8 mouse cellular contexts compared by ENCODE assay signal in genomic region chr5:145139571-145140519, GRCm38 (mm10). TPM values are rescaled to one million over a fixed set of nuclear protein-coding genes. Genes with fewer than 3 reads are reported as not detected.
DNase-seq lines count a peak whose midpoint lies in the region; ATAC-seq and TF ChIP-seq lines count a peak whose summit lies in the region.

Gene Pdap1 (minus strand): TSS chr5:145140238.
Gene Bud31 (plus strand): TSS chr5:145140362.

- peak; percentile 89 for ATAC-seq in cerebellum, adult (ENCODE audit: insufficient number of reproducible peaks, low FRiP score, low TSS enrichment)
- peak; percentile 96 for ATAC-seq in forebrain, embryonic 14.5 days
- ATAC-seq in neural tube, embryonic 15.5 days (ENCODE audit: low FRiP score): peak; percentile 93

- no peak for TF ChIP-seq CTCF in ES-Bruce4 (IDR thresholded peaks at IDR 0.05; ENCODE audit: low read depth, low read length)

- intact Hi-C loops in heart, postnatal 14 days (cut with DNase I): loop anchor here (2.0 kb wide), 2 partner anchors 27 to 65 kb away; partner anchors contain the start of genes Cpsf4, Ptcd1 and Zkscan5

- peak within 1 kb of the TSS; percentile 99 for H3K4me3 ChIP-seq in ES-Bruce4 (ENCODE audit: low read depth, low read length)
- peak within 1 kb of the TSS; percentile 86 for H3K4me3 ChIP-seq in forebrain, embryonic 14.5 days (ENCODE audit: low read depth, low read length)
- peak within 1 kb of the TSS; percentile 99 for H3K4me3 ChIP-seq in neural tube, embryonic 15.5 days (replicated peaks)

- TF ChIP-seq POLR2A in ES-Bruce4 (IDR thresholded peaks at IDR 0.05; ENCODE audit: insufficient read depth, low read length): peak; percentile 85

- peaks cover 40% of the 10 kb centered on the region for H3K36me3 ChIP-seq in ES-Bruce4 (ENCODE audit: control insufficient read depth, insufficient read depth, low read length, poor library complexity, severe bottlenecking)
- peaks cover 58% of the 10 kb centered on the region for H3K36me3 ChIP-seq in forebrain, embryonic 14.5 days (ENCODE audit: control insufficient read depth, insufficient read depth, low read length)
- peaks cover 51% of the 10 kb centered on the region for H3K36me3 ChIP-seq in neural tube, embryonic 15.5 days

- H3K27ac ChIP-seq in ES-Bruce4 (ENCODE audit: insufficient read depth, low read length): peak within 1 kb of the TSS; percentile 14; the same call in 1 of the 2 replicates
- peak within 1 kb of the TSS; percentile 68 for H3K27ac ChIP-seq in forebrain, embryonic 14.5 days (ENCODE audit: low read depth, low read length)
- H3K27ac ChIP-seq in neural tube, embryonic 15.5 days (replicated peaks): peak within 1 kb of the TSS; percentile 99

- no peaks in the 10 kb centered on the region for H3K9me3 ChIP-seq in ES-Bruce4 (replicated peaks; ENCODE audit: control insufficient read depth, insufficient read depth, low read length, poor library complexity, severe bottlenecking)
- H3K9me3 ChIP-seq in forebrain, embryonic 14.5 days (replicated peaks; ENCODE audit: control insufficient read depth, low read length): no peaks in the 10 kb centered on the region
- no peaks in the 10 kb centered on the region for H3K9me3 ChIP-seq in neural tube, embryonic 15.5 days (replicated peaks)

- no peaks in the 10 kb centered on the region for H3K27me3 ChIP-seq in ES-Bruce4 (ENCODE audit: control insufficient read depth, insufficient read depth, low read length, poor library complexity, severe bottlenecking)
- no peaks in the 10 kb centered on the region for H3K27me3 ChIP-seq in forebrain, embryonic 14.5 days (replicated peaks; ENCODE audit: control insufficient read depth, insufficient read depth, low read length)
- no peaks in the 10 kb centered on the region for H3K27me3 ChIP-seq in neural tube, embryonic 15.5 days (replicated peaks)

- under 1% methylated on average over 76 of the region's 84 CpGs for WGBS in forebrain, embryonic 14.5 days
- under 1% methylated on average over 71 of the region's 84 CpGs for WGBS in neural tube, embryonic 15.5 days

- H3K9ac ChIP-seq in ES-Bruce4 (ENCODE audit: low read depth, poor library complexity, severe bottlenecking): peak within 1 kb of the TSS; percentile 94
- H3K9ac ChIP-seq in forebrain, embryonic 14.5 days (ENCODE audit: low read length): peak within 1 kb of the TSS; percentile 86
- peak within 1 kb of the TSS; percentile 94 for H3K9ac ChIP-seq in neural tube, embryonic 15.5 days (replicated peaks)

- peak; percentile 97 for DNase-seq in forebrain, embryonic 14.5 days (ENCODE audit: low spot score)
- DNase-seq in heart, postnatal 14 days: peak; percentile 95 to 96
- DNase-seq in layer of hippocampus, adult 11-12 months (ENCODE audit: low spot score): peak; percentile 96
- DNase-seq in lung, adult 18-20 months: peak; percentile 93 to 95
- peak; percentile 95 for DNase-seq in testis, postnatal 14 days (ENCODE audit: low spot score)

- H3K4me2 ChIP-seq in forebrain, embryonic 14.5 days (ENCODE audit: low read length): peak within 1 kb of the TSS; percentile 72
- H3K4me2 ChIP-seq in neural tube, embryonic 15.5 days: peak within 1 kb of the TSS; percentile 81

- H3K4me1 ChIP-seq in ES-Bruce4 (ENCODE audit: control insufficient read depth, insufficient read depth, low read length): no peaks in the 10 kb centered on the region
- peaks cover 16% of the 10 kb centered on the region for H3K4me1 ChIP-seq in forebrain, embryonic 14.5 days (ENCODE audit: control insufficient read depth, insufficient read depth, low read length)
- peaks cover 40% of the 10 kb centered on the region for H3K4me1 ChIP-seq in neural tube, embryonic 15.5 days

- no peak for TF ChIP-seq EP300 in ES-Bruce4 (IDR thresholded peaks at IDR 0.05; ENCODE audit: insufficient read depth, low read depth, low read length)

RNA-seq across cellular contexts. Expression of gene Pdap1, which starts in this region (rescaled TPM):
- 229 and 237 TPM in 2 replicates for polyA plus RNA-seq in ES-Bruce4 (2011; ENCODE audit: insufficient read depth, insufficient read length, low read depth, missing spikeins)
- polyA plus RNA-seq in forebrain, embryonic 14.5 days (2014; fragmentation: Nextera tagmentation; extraction: Ambion mirVana): 98.8 and 102 TPM in 2 replicates
- 10 to 100 TPM; 41.6 to 42.6 TPM for total RNA-seq in heart, postnatal 14 days (2021)
- 97.0 and 115 TPM in 2 replicates for polyA plus RNA-seq in neural tube, embryonic 15.5 days (2015; fragmentation: Nextera tagmentation; extraction: Ambion mirVana)

RNA-seq across cellular contexts. Expression of gene Bud31, which starts in this region (rescaled TPM):
- polyA plus RNA-seq in ES-Bruce4 (2011; ENCODE audit: insufficient read depth, insufficient read length, low read depth, missing spikeins): 104 and 112 TPM in 2 replicates
- 226 and 245 TPM in 2 replicates for polyA plus RNA-seq in forebrain, embryonic 14.5 days (2014; fragmentation: Nextera tagmentation; extraction: Ambion mirVana)
- 10 to 100 TPM; 59.5 to 73.7 TPM for total RNA-seq in heart, postnatal 14 days (2021)
- polyA plus RNA-seq in neural tube, embryonic 15.5 days (2015; fragmentation: Nextera tagmentation; extraction: Ambion mirVana): 183 and 184 TPM in 2 replicates

Comparison
In these comparisons a context has a peak if more than half of its experiments do, and no peak if none do; other contexts are left out.
1. Peak in every context shown above with its lines: DNase-seq, ATAC-seq, H3K4me3 ChIP-seq and H3K27ac ChIP-seq.
2. H3K27ac ChIP-seq: peak in every context shown above with its lines; median percentile 99 in neural tube, embryonic 15.5 days; 68 in forebrain, embryonic 14.5 days; 14 in ES-Bruce4.